Mouse (Mus musculus) kidney, adult 9 months (tissue): Measurements from ENCODE around the gene Trio.
"Not testable (repeated sequence)": the region's sequence is repeated elsewhere in the genome, so short reads cannot be mapped to it uniquely, and the experiment has no call there.

Experiments
- DNase-seq: peaks from one replicate; pipeline ENCODE4 v3.0.0; 2022

Gene Trio

DNA sequence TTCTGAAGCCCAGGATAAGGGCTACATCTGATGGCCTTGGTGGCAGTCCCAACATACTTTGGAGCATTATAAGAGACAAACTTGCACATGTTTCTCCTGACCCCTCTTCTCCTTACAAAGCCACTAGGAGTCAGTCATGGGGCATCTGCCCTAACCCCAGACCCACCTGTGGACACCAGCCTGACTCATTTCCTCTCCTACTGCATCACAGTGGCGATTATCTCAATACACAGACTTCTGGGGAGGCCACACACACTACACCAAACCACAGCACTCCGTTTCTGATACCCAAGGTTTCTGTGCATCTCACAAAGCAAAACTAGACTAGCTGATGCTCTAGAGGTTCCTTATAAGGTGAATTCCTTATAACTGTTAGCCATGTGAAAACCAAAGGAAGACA lies 153.4 kb downstream of the Trio start:
- no peak for DNase-seq

DNA sequence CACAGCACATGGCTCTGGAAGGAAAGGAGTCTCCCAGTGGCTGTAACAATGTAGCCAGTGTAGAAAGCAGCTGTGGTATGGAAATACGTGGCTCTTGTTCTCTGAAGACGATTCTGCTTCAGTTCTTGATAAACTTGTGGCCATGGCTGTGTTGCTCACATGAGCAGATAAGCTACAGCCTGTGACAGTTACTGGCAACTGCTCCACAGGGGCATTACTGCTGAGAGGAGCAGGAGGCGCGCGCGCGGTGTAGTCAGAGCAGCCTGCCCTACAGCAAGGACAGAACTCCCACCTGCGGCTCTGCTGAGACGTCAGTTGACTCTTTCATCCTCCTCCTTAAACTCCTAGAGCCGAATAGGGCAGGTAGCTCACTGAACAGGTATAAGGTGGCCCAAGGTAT lies 153.9 kb downstream of the Trio start:
- DNase-seq, result no peak

- DNase-seq, result no peak
Observed at GRCm38 (mm10) chr15:27871260-27871659, 154.4 kb downstream of the Trio start.

- no peak for DNase-seq
Observed at GRCm38 (mm10) chr15:27869001-27869400, 156.6 kb downstream of the Trio start.

- DNase-seq, result no peak
Observed at GRCm38 (mm10) chr15:27867831-27868230, 157.8 kb downstream of the Trio start.

GRCm38 (mm10) chr15:27866471-27866870 lies 159.2 kb downstream of the Trio start:
- peak; percentile 44 for DNase-seq

GRCm38 (mm10) chr15:27866053-27866452 lies 159.6 kb downstream of the Trio start:
- DNase-seq, result no peak

DNA sequence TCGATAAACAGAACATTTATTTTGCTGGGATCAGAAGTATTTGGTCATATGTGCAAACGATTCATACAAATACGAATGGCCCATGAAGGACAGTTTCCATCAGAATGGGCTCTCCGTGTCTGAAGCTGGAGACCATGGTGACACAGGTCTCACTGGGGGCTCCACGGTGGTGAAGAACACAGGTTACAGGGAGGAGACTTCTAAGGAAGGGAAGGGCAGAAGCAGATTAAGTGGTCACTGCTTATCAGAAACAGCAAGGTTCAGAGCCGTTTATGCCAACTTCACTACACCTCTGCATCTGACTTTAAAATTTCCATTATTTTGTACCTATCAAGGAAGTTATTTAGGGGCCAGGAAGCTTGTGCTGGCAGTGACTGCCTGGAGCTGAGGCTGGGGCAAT lies 161.3 kb downstream of the Trio start:
- no peak for DNase-seq

DNA sequence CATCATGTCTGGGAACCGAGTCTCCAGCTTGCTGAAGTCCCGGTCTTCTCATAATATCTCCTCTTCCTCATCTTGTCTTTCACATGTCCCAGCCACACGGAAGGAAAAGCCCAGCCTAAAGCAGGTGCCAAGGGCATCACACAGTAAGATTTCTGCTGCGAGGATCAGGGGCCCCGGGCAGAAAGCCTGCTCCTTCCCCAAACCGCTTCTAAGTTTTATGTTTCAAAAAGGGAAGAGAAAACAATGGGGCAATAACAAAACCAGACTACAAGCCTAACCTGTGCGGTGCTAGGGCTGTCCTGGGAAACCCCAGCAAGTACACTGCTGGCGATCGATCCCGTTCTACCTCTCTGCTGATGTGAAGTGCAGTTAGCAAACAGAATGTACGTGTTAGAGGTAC lies 162.7 kb downstream of the Trio start:
- no peak for DNase-seq

DNA sequence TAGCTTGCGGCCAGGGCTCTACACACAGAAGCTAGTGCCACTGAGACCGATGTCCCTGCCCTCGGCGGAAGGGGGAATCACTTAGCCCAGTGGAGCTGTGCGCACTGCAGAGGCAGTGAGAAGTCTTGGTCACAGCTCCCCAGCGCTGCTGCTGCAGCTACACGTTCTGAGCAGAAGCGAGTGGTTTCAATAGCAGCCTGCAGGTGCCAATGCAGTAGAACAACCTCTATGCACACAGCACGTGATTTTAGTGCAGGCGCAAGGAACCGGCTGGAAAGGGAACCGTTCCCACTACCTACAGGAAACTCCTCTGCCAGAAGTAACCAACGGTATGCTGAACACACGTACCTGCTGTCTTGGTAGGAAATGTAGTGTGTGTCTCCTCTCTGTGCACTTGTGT lies 165.2 kb downstream of the Trio start:
- DNase-seq, result no peak

DNA sequence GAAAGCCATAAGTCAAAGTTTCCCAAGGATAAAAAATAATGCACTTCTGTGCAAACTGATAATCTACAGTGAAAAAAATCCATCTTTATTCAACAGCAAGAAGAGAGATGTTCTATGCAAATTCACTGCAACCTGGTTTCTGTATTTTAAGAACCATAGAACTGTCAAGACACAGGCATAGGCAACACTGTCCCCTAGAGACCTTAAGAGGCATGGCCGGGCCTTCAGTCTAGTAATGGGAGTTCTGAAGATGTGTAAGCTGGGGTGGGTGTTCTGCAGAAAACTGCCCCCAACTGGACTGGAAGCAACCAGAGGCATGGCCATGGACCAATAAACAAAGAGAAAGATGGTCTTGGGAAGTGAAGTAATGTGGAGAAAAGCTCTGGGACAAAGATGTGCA lies 166.1 kb downstream of the Trio start:
- no peak for DNase-seq

DNA sequence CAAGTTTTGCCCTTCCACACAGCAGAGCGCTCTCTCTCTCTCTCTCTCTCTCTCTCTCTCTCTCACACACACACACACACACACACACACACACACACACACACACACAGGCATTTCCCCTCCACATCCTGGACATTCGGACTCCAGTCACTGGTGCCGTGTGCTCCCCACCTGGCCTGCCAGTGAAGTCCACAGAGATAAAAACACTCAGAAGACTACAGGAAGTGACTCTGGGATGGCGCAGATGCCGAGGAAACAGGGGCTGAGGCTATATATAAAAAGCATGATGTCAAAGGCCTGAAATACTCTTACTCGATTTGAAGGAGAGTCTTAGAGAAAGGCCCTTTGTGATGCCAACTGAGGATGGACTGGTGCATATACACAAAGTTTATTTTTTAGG lies 166.5 kb downstream of the Trio start:
- DNase-seq, result peak; percentile 34

DNA sequence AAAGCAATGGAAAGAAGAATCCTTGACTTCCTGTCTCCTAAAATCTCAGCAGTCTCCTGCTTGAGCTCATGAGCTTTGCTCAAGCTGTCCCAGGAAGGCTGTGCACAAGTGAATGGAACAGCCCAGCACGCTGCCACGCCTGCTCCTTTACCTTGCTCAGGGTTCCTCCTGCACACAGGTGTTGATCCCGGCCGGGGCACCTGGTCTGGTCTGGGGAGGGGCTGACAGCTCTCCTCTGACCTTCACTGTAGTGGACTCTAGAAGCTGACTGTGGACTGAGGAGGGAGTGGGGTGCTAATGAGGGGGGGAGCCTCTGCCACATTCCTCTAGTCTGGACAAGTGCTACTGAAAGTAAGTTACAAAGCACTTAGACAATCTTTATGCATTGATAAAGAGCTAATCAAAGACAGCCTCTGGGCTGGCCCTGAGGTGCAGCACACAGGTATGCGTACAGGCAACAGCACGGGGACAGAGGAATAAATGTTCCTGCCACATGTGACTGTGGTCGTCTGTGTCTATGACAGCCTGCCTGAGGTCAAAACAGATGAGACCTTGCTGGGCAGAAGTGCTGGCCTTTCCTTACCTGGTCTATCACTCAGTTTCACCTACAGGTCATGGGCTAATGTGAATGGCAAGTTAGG lies 167.3 kb downstream of the Trio start:
- DNase-seq, result no peak

GRCm38 (mm10) chr15:27857242-27857641 lies 168.4 kb downstream of the Trio start:
- DNase-seq, result no peak

DNA sequence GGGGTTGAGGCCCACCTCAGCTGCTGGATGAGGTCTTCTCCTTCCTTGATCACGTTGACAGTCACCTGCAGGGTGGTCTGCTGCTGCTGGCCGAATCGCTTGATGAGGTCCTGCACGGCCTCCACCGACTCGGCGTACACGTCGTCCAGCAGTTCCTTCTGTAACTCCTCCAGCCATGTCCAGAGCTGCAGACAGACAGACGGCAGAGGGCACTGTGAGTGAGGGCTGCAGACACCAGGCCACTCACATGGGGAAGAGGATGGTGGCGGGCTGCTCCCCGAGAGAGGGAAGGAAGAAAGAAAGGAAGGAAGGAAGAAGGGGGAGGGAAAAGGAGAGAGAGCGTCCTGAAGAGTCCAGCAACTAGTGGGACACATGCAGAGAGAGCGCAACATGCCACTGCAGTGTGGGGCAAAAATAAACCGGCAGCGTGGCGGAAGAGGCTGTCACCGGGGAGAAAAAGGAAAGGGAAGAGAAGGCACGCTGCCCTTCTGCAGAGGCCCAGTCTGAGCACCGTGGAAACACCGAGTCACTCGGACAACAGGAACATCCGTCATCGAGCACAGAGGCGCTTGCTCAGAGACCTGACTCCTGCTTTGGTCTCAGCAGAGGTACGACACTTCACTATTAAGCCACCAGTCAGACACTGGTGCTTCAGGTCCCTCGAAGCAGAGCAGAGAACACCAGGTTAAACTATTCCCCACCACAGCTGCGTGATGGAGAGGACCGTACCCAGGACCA lies 169.4 kb downstream of the Trio start:
- peak; percentile 26 for DNase-seq

GRCm38 (mm10) chr15:27851312-27851711 lies 174.3 kb downstream of the Trio start:
- DNase-seq, result no peak

DNA sequence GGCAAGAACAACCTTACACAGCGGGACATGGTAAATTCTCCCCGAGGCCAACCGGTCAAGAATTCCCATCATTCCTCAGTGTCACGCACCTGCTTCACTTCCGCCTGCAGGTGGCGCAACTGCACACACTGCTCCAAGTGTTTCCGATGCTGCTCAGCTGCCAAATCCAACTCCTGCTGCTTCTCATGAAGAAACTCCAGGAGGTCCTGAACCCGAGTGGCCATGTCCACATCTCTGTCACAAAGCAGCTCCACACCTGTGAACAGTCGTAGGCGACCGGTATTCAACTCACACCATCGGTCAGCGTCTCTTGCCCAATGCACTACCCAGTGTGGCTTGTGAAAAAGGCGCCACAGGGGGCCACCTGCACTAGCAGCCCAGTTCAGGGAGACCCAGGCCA lies 174.7 kb downstream of the Trio start:
- peak; percentile 27 for DNase-seq

DNA sequence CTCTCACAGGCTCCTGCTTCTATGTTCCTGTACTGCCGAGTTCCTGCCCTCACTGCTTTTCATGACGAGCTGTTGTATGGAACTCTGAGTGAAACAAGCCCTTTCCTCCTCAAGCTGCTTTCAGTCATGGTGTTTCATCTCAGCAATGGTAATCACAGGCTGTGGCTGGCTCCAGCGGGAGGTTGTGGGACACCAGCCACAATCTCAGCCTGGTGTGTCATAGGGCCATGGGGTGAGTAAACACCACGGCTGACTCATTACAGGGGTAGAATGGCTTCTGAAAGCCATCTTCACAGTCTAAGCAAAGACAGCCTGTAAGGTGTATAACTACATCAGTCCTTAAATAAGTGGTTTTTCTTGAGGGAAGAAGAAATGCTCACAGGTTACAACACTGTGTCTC lies 175.7 kb downstream of the Trio start:
- DNase-seq, result no peak

GRCm38 (mm10) chr15:27841696-27842095 lies 184.0 kb downstream of the Trio start:
- DNase-seq, result no peak

DNA sequence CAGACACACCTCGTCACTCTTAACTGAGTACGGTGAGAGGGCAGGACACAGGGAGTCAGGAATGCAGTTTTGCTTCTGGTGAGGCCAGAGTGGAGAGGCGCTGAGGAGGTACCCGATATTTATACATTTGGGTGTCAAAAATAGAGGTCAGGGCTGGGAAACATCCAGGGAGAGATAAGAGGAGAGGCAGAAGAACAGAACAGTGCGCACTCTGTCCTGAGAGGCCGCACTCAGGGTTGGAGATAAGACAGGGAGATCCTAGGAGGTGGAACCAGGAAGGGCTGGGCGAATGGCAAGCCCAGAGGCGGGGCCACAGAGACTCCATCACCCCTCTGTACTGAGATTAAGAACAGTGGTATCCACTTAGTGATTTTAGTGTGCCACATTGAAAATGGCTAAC lies 185.1 kb downstream of the Trio start:
- DNase-seq, result no peak

DNA sequence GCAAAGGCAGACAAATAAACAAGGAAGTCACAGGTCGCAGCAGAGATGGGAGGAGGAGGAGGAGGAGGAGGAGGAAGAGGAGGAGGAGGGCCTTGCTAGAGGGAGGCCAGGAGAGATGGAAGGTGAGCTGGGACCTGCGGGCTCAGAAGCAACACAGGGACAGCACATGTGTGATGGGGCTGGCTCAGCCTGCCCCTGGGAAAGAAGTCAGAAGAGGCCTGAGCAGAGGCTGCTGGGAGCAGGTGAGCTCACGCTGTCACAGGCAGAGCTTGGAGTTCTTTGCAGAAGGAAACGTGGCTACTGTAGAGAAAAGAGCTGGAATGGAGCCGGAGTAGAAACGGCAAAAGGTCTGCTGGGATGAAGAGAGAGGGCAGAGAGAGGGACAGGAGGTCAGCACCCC lies 185.5 kb downstream of the Trio start:
- DNase-seq, result no peak

DNA sequence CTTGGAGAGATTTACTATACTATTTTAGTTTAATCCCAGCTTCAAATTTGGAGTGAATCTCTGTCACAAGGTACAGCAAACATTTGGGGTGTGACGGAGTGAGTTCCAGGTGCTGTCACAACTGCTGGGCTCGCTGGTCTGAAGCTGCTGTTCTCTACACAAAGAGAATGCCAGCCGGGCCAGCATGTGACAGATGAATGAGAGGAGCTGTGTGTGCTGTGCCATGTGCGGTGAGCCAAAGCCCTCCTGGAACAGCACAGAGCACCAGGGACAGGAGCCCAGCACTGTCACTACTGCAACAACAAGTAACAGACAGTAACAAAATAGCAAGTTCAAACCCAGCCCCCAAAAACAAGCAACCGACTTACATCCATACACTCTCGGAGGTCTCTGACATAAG lies 194.0 kb downstream of the Trio start:
- no peak for DNase-seq

DNA sequence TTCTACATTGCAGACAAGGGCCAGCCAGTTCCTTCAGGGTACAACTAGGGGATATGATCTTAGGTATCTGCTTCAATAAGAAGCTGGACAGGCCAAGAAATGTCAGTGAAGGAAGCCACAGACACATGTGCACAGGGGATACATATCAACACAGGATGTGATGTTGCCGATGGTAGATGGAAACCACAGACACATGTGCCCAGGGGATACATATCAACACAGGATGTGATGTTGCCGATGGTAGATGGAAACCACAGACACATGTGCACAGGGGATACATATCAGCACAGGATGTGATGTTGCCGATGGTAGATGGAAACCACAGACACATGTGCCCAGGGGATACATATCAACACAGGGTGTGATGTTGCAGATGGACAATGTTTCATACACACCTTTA lies 197.8 kb downstream of the Trio start:
- not testable (repeated sequence) for DNase-seq

DNA sequence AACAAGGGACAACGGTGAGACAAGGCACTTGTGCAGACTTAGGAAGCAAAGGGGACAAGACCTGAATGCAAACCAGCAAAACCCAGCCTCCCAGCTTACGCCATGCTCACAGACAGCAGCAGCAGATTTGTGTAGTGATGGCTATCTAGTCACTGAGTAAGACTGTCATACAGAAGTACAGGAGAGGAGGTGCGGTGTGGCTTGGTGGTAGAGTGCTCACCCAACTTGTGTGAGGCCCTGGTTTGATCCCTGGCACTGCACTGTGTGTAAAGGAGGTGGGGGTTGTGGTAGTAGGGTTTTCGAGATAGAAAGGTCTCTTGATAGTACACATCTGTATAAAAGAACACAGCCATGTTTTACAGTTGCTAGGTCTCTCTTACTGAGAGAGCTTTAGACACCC lies 198.8 kb downstream of the Trio start:
- no peak for DNase-seq

DNA sequence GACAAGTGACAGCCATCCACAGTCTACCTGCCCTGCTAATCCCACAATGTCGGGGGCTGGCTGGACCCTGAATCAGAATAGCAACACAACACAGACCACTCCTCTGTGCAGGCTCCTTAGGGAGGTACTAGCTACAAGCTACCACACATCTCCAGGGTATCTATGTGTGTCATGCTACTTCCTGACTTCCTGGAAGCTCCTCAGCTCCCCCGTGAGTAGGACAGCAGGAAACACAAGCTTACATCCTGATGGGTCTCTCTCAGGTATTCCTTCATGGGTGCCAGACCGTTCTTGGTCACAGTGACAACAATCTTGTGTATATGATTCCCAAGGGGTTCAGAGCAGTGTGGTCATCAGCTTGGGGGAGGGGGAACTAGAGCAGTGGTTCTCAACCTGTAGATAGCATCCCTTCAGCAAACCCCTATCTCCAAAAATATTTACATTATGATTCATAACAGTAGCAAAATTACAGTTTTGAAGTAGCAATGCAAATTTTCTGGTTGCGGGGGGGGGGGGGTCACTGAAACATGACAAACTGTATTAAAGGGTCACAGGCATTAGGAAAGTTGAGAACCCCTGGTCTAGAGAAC lies 199.5 kb downstream of the Trio start:
- no peak for DNase-seq
